Mouse (Mus musculus) megakaryocyte, embryonic 14.5 days (primary cell): Measurements from ENCODE around the gene Ptprn2.

ENCODE experiments used
- FLI1 ChIP-seq: IDR thresholded peaks from 2 replicates; pipeline ENCODE4 v1.6.1; 2012; ENCODE audit warnings: low read length, inconsistent platforms, mixed read lengths
- GATA1 ChIP-seq: IDR thresholded peaks from 3 replicates; pipeline ENCODE4 v1.6.1; 2012; ENCODE audit warnings: mixed read lengths, low read length, inconsistent platforms, borderline replicate concordance

DNA sequence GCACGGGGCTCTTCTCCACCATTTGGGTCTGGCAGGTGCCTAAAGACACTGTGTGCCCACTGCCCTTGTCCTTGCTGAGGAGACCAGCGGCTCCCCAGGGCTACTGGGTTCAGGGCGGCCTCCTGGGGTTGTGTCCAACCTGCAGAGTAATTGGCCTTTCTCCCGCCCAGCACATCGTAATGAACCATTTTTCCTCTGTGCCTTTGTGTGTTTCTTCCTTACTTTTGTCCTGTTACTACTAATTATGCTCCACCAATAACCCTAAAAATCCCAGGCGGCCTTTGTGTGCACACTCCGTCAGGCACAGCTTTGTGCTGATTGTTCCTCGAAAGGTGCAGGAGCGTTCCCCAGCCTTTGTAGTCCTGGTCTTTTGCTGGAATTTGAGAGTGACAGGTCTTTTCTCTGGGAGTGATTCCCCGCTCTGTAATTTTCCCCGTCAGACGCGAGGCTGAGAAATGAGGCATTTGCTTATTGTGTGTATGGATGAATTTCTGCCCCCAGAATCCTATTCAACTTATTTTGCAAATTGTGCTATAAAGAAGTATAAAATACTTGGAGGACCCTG lies 690.8 kb downstream of the Ptprn2 start:
- TF ChIP-seq GATA1 (no peak), FLI1 (no peak)
